Mouse (Mus musculus): ENCODE measurements around the gene Phf19. TPM values are rescaled to one million over a fixed set of nuclear protein-coding genes. Genes with fewer than 3 reads are reported as not detected.

The Phf19 gene
- total RNA-seq, 2 experiments from 2014 or later = 0.29 to 1.4 TPM

Other genes starting within 250 kb of the Phf19 start
- gene Gapvd1, start 158.8 kb downstream of the Phf19 start, total RNA-seq (2021) = 100 to 1,000 TPM in 1 of 2 experiments, 10 to 100 TPM in 1; 93.3 to 109 TPM
- 100 to 1,000 TPM; 256 to 388 TPM for gene Hspa5, start 142.1 kb downstream of the Phf19 start, total RNA-seq (2021)
- 10 to 100 TPM; 29.2 to 36.3 TPM for gene Rabepk, start 114.1 kb downstream of the Phf19 start, total RNA-seq (2021)
- 10 to 100 TPM; 88.7 to 94.6 TPM for gene Fbxw2, start 87.7 kb downstream of the Phf19 start, total RNA-seq (2021)
- not detected for gene Gm34653, start 81.0 kb downstream of the Phf19 start, total RNA-seq (2021)
- under 1 TPM; 0.37 to 0.93 TPM for gene Cutal, start 39.6 kb downstream of the Phf19 start, total RNA-seq (2021)
- gene Psmd5, start 39.1 kb downstream of the Phf19 start, total RNA-seq (2021) = 10 to 100 TPM; 35.7 to 35.9 TPM
- gene Traf1, start 47.7 kb upstream of the Phf19 start, total RNA-seq (2021) = 1 to 10 TPM; 1.2 to 1.4 TPM
- gene Hc, start 147.4 kb upstream of the Phf19 start, total RNA-seq (2021) = under 1 TPM in 1 of 2 experiments, not detected in 1; 0.27 TPM
- under 1 TPM in 1 of 2 experiments, not detected in 1; 0.45 TPM for gene AI182371, start 187.5 kb upstream of the Phf19 start, total RNA-seq (2021)
- 10 to 100 TPM in 1 of 2 experiments, 1 to 10 TPM in 1; 6.7 to 11.0 TPM for gene Cntrl, start 195.5 kb upstream of the Phf19 start, total RNA-seq (2021)

Data from left cerebral cortex, postnatal 36 days (tissue).